Mouse (Mus musculus) ES-CJ7 (cell line): Measurements from ENCODE around the gene Trit1.
A peak's percentile ranks its signal among the peaks of the same experiment; 100 is the strongest.

Experiments used
- DNase-seq: peaks from one replicate; pipeline ENCODE4 v3.0.0; 2011; ENCODE audit warnings: low read depth, low spot score

Trit1 gene

DNA sequence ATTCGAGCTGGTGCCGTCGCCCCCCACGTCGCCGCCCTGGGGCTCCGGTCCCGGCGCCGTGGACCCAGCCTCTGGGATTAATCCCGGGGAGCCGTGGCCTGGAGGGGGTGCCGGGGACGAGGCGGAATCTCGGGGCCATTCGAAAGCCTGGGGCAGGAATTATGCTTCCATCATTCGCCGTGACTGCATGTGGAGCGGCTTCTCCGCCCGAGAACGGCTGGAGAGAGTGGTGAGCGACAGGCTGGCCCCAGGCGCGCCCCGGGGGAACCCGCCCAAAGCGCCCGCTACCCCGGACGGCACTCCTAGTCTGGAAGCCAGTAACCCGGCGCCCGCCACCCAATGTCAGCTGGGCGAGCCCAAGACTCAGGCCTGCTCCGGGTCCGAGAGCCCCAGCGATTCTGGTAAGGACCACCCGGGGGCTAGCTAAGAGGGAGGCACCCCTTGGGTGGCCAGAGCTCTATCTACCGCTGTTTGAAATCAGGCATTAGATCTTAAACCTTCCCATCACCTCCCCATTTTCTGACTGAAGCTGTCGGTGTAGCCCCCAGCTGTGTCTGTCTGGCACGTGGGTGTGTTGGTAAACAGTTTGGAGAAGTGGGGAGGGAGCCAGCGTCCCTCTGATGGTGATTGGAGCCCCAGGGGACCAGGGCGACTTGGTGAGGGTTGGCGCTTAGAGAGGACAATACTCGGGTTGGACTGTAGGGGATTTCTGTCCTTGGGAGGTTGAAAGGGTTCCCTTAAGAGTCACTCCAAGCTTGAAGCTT, 19.6 kb upstream of the Trit1 start:
- peak; percentile 82 for DNase-seq

DNA sequence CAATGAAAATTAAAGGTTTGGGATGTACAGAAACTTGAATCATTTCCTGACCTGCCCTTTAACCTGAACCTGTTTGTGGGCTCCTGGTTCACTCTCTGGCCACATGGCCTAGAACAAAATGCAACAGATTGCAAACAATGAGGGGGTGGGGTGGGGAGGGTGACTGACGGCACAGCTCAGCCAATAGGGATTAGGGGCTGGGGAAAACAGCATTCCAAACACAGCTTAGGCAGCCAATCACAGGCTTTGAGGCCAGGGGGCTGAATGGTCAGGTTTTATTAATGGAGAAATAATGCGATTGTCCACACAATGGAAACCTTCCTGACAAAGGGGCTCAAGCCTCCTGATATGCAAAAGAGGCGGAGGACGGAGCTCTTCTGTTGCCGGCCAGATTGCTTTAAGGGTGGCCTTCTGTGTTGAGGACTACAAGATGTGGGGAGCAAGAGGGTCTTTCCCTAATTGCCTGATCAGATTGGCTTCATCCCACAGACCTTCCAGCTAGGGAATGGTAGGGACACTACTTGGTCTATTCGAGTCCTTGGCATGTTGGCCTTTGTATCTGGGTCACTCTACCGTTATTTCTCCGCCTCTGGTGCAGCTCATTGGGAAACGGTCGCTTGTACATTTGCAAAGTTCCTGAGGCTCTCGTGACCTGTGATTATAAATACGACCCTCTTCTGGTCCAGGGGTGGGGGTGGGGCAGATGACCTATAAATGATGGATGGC, 17.7 kb upstream of the Trit1 start:
- DNase-seq = peak; percentile 76

- DNase-seq = peak; percentile 61
Measured at GRCm38 (mm10) chr4:122999263-122999691, 17.1 kb upstream of the Trit1 start.

GRCm38 (mm10) chr4:123000130-123000529, 16.3 kb upstream of the Trit1 start:
- DNase-seq = no peak

DNA sequence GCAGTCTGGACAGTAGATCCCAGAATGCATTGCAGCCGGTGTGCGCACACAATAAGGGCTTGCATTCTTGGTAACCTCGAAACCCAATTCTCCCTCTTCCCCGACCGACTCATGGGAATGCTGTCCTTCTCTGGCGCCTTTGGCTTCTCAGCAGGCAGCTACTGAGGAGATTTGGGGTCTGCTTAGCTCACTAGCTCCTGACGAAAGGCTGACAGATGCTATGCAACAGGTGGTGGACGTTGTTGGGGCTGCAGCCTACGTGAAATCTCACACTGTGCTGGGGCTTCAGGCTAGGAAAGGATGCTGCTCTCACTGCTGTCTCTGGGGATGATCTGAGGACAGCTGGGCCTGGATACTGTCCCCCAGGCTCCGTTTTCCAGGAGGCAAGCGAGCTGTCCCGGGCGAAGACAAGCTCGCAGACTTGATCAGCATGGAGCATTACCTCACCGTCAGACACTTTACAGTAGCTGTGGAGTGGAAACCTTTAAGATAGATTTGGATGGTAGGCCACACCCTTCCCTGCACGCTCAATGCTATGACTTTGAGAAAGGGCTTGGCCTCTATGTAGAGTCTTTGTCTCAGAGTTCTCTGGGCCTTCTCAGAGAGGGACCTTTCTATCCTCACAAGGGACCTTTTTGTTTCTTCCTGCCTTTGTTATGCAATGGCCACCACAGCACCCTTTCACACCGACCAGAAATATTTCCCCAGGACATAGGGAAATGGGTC, 15.6 kb upstream of the Trit1 start:
- peak; percentile 78 for DNase-seq

GRCm38 (mm10) chr4:123005054-123005966, 11.1 kb upstream of the Trit1 start:
- peak; percentile 65 for DNase-seq

- DNase-seq = peak; percentile 77
Measured at GRCm38 (mm10) chr4:123012501-123012900, 3.9 kb upstream of the Trit1 start.

GRCm38 (mm10) chr4:123013346-123013945, 3.0 kb upstream of the Trit1 start:
- DNase-seq = no peak

DNA sequence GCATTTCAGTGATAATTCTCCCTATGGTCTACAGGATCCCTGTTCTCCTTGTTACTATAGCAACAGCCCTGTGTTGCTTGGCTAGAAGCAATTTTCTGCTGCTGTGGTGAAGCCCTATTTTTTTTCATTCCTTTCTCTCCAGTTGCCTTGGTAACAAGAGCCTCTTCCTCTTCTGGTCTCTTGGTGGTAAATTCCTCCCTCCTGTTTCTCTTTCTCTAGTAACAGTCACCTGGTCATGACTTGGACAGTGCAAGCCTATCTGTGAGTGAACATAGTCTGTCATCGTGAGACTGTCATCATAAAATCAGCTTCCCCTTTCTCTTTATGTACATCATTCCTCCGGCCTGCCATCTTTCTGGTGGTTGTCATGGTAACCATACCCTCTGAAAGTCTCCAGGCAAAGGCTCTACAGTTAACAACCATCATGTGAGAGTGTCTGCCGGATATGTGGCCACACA, 2.4 kb upstream of the Trit1 start:
- DNase-seq = no peak

DNA sequence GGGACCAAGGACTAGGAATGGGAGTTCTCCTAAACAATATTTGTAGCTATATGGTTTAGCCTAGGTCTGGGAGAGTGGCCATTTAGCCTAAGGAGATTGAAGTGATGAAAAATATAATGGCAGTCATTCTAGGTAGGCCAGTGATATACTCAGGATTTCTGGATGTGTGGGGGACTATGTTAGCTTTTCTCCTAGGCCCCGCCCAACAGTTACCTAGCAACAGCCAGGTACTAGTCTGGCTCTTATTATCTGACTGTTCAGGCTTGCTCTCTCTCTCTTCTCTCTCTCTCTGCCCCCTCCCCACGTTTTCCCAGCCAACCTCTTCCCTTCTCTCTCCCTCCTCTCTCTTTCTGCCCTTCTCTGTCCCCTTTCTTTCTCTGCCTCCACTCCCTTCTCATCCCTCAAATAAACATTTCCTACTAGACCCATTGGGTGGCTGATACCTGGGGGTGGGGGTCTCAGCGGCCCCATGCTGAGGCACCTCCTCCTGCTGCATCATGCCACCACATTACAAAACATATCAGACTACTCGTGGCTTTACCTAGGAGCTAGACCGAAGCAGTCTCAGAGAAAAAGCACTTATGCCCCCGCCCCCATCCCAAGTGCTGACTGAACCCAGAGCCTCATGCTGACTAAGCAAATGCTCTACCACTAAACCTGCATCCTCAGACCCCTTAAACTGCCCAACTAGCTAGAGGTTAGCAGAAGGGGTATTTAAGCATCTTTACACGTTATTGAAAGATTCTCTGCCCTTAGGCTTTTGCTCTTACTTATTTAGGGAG, 1.7 kb upstream of the Trit1 start:
- no peak for DNase-seq

DNA sequence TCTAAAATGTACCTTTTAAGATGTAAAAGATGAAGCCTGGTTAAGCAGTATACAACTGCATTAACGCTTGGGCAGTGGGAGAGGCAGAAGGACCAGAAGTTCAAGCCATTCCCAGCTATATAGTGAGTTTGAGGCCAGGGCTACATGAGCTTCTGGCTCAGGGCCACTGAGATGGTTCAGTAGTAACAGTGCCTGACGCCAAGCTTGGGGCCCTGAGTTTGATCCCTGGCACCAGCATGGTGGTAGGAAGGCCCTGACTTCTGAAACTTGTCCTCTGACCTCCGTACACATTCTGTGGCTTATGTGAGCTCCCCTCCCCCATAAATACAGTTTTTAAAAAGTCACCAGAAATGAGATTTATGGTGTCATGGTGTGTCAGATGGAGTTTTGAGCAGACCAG, 5.2 kb downstream of the Trit1 start:
- DNase-seq = no peak

DNA sequence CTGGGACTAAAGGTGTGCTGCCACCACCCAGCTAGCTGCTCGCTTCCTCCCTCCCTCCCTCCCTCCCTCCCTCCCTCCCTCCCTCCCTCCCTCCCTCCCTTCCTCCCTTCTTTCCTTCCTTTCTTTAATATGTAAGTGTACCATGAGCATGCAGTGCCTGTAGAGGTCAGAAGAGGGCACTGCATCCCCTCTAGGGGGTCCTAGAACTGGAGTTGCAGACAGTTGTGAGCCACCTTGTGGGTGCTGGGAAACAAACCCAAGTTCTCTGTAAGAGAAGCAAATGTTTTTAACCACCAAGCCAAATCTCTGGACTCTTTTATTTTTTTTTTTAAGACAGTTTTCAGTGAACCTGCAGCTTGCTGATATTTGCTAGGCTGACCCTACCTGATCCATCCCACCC, 6.5 kb downstream of the Trit1 start:
- DNase-seq = peak; percentile 72

- DNase-seq = no peak
Measured at GRCm38 (mm10) chr4:123025418-123025817, 9.0 kb downstream of the Trit1 start.

DNA sequence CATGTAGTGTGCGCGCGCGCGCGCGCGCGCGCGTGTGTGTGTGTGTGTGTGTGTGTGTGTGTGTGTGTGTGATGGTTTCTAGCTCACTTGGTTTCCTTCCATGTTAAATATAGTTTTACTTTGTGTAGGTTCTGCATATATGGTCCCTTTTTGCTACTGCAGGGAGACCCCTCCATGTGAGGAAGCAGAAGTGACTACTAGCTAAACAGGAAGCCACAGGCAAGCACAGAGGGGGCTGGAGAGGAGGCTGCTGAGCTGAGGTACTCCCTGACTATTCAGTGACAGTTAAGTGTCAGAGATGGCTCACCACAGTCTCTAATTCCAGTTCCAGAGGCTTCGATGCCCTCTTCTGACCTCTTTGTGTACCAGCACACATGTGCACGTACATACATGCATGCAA, 9.8 kb downstream of the Trit1 start:
- no peak for DNase-seq

- no peak for DNase-seq
Measured at GRCm38 (mm10) chr4:123026597-123026996, 10.2 kb downstream of the Trit1 start.

DNA sequence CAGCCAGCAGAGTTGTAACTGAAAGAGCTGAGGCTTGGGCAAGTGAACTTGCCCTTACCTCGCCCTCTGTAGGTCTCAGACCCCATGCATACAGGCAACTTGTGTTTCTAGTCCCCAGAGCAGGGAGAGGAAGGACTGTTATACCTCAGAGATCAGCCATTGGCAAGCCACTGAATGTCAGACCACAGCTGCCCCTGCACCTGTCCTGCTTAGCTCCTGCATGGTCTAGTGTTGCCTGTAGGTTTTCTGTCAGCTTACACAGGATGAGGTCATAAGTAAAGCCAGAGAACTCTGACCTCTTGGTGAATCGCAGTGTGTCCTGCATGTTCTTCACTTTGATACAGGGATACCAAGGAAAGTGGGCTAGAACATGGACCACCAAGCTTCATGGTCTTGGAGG, 18.4 kb downstream of the Trit1 start:
- DNase-seq = no peak

DNA sequence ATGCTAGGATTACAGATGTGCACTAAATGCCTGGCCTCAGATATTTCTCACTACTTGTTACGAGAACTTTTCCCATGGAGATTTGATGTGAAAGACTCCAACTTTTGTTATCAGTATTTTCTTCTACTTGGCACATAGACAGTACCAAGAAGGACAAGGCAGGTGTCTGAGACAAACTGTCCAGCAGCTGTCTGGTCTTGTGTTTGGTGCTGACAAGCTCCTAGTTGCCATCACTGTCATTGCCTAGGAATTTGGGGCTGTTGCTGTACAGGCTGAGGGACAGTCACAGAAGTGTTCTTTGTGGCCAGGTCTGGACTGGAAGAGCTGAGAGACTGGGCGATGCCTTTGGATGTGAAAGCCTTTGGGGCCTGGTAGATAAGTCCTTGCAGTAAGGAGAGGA, 19.2 kb downstream of the Trit1 start:
- no peak for DNase-seq

GRCm38 (mm10) chr4:123036710-123037109, 20.3 kb downstream of the Trit1 start:
- no peak for DNase-seq

GRCm38 (mm10) chr4:123041131-123041530, 24.7 kb downstream of the Trit1 start:
- DNase-seq = no peak

DNA sequence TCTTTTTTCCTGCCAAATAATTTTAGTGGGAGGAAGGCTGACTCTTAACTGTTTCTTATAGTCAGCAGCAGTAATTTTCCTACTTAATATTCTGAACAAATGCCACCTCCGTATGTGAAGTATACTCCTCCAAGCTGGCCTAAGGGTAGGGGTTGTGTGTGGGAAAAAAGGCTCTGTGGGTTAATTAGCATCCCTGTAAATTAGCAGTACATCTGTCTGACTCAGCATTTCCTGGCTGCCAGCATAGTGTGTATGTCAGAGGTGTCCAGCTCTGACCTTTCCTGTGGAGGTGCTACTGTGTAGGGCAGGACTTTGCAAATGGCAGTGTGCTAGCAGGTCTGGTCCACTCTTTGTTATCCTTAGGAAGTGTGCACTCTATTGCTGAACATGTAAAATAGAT, 27.5 kb downstream of the Trit1 start:
- no peak for DNase-seq
